Mouse (Mus musculus) midbrain, embryonic 14.5 days (tissue): Measurements from ENCODE around the gene Gm10024. TPM values are rescaled to one million over a fixed set of nuclear protein-coding genes. Genes with fewer than 3 reads are reported as not detected.
"Not testable (repeated sequence)": the region's sequence is repeated elsewhere in the genome, so short reads cannot be mapped to it uniquely, and the experiment has no call there.

ENCODE experiments used
- ATAC-seq: fragments of 200-750 bp; cut with Nextera tagmentation; 2 replicates; pipeline ENCODE4 v1.8.0; 2017; ENCODE audit warnings: moderate number of reproducible peaks, moderate library complexity; ENCODE audit not compliant: low FRiP score, low TSS enrichment
- DNase-seq: peaks from one replicate; pipeline ENCODE4 v3.0.0-alpha.2; 2015
- H3K27ac ChIP-seq: fragments of 300-500 bp; sonication (generic); replicated peaks from 2 replicates; pipeline ENCODE4 v1.5.1; 2014; ENCODE audit warnings: mild to moderate bottlenecking, low read depth, low read length, moderate library complexity
- H3K27me3 ChIP-seq: fragments of 300-500 bp; sonication (generic); 2 replicates; pipeline ENCODE4 v1.6.1; 2014; ENCODE audit warnings: low read length, control low read depth, mixed read lengths; ENCODE audit not compliant: control insufficient read depth, insufficient read depth
- H3K36me3 ChIP-seq: fragments of 300-500 bp; sonication (generic); 2 replicates; pipeline ENCODE4 v1.6.1; 2014; ENCODE audit warnings: low read length, control low read depth; ENCODE audit not compliant: control insufficient read depth, insufficient read depth
- H3K4me1 ChIP-seq: fragments of 300-500 bp; sonication (generic); 2 replicates; pipeline ENCODE4 v1.6.1; 2014; ENCODE audit warnings: mild to moderate bottlenecking, antibody characterized with exemption, low read length, control low read depth; ENCODE audit not compliant: control insufficient read depth, insufficient read depth
- H3K4me2 ChIP-seq: fragments of 300-500 bp; sonication (generic); 2 replicates; pipeline ENCODE4 v1.6.1; 2014; ENCODE audit warnings: mild to moderate bottlenecking, low read length, moderate library complexity
- H3K4me3 ChIP-seq: fragments of 300-500 bp; sonication (generic); replicated peaks from 2 replicates; pipeline ENCODE4 v1.5.1; 2014; ENCODE audit warnings: low read depth, low read length
- H3K9ac ChIP-seq: fragments of 300-500 bp; sonication (generic); replicated peaks from 2 replicates; pipeline ENCODE4 v1.6.1; 2014; ENCODE audit warnings: mild to moderate bottlenecking, low read length, moderate library complexity
- H3K9me3 ChIP-seq: fragments of 300-500 bp; sonication (generic); 2 replicates; pipeline ENCODE4 v1.6.1; 2016; ENCODE audit warnings: low read length, control low read depth, mixed read lengths; ENCODE audit not compliant: control insufficient read depth
- WGBS: fragments of 180-500 bp; shearing (Covaris S2); extraction: QIAGEN DNeasy Blood & Tissue Kit; methylation state at CpG from one replicate; pipeline ENCODE4 v1.1.7; 2014; 5-methylcytosine and 5-hydroxymethylcytosine counted together
- polyA plus RNA-seq: library from polyadenylated mRNA; unstranded; fragments of >200 nt; fragmentation: Nextera tagmentation; extraction: Ambion mirVana; gene quantifications from 2 replicates; pipeline ENCODE4 v1.2.1, GENCODE M21; 2014

Gene Gm10024
- polyA plus RNA-seq, 1 experiment from 2014 or later: not detected

DNA sequence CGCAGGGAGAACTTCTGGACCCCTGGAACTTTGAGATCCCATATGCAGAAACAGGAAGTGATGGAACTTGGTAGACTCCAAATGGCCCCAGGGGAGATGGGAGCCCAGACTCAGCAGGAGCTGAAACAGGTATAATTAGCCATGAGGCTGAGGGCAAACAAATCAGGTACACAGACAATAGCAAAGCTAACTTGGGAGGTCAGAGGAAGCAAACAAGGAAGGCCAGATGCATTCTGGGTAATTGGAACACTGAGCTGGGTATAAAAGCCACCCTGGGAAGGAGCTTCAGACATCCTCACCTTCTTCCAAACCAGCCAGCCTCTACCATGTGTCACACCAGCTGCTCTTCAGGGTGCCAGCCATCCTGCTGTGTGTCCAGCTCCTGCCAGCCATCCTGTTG lies 9.0 kb downstream of the Gm10024 start, which contains the start of gene Krtap12-1:
Krtap12-1 (plus strand) TSS at position 301 of the 400 bp plus-strand sequence.
- H3K4me2 ChIP-seq, ATAC-seq, H3K9me3 ChIP-seq, H3K4me3 ChIP-seq, H3K36me3 ChIP-seq, H3K27ac ChIP-seq, DNase-seq, H3K4me1 ChIP-seq, H3K27me3 ChIP-seq, H3K9ac ChIP-seq: not testable (repeated sequence)
- WGBS: 87% methylated on average over 1 of the region's 1 CpGs

DNA sequence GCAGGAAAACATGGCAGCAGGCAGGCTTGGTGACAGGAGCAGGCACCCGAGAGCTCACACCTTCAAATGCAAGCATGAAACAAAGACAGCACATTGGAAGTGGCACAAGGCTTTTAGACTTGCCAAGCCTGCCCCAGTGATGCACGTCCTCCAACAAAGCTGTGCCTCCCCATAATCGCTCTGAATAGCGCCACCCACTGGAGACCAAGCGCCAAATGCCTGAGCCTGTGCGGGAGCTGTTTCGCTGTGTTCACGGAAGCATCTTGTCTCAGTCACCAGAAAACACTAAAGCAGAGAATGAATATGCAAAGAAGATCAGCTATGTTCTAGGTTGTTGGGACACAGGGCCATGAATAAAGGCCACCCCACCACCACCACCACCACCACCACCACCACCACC lies 13.6 kb downstream of the Gm10024 start:
- 77% methylated on average over 8 of the region's 8 CpGs for WGBS
- no peak for DNase-seq
- Histone ChIP-seq H3K4me3 (no peak overlapping the region), H3K9ac (no peak overlapping the region), H3K4me2 (no peak overlapping the region), H3K27ac (no peak overlapping the region), H3K36me3 (no peaks in the 10 kb centered on the region), H3K27me3 (no peaks in the 10 kb centered on the region), H3K4me1 (no peaks in the 10 kb centered on the region), H3K9me3 (no peaks in the 10 kb centered on the region)
- ATAC-seq: no peak

DNA sequence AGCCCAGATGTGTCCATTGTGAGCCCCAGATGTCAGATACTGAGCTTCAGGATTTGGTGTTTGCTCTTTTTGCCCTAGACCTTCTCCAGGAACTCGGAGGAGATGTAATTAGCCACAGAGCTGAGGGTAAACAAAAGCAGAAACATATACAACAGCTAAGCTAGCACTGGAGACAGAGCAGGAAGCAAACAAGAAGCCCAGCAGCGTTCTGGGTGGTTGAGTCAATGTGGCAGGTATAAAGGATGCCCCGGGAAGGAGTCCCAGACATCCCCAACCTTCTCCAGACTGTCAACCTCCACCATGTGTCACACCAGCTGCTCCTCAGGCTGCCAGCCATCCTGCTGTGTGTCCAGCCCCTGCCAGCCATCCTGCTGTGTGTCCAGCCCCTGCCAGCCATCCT lies 14.9 kb downstream of the Gm10024 start, which contains the start of gene Gm10100:
Gm10100 (plus strand) TSS at position 301 of the 400 bp plus-strand sequence.
- Histone ChIP-seq H3K27me3 (no peaks in the 10 kb centered on the region), H3K4me1 (no peaks in the 10 kb centered on the region), H3K9ac (no peak within 1 kb of the TSS), H3K27ac (no peak within 1 kb of the TSS), H3K4me2 (no peak within 1 kb of the TSS), H3K4me3 (no peak within 1 kb of the TSS), H3K36me3 (no peaks in the 10 kb centered on the region), H3K9me3 (no peaks in the 10 kb centered on the region)
- DNase-seq: no peak
- 42% methylated on average over 3 of the region's 3 CpGs for WGBS
- no peak for ATAC-seq

- Histone ChIP-seq H3K4me2 (no peak overlapping the region), H3K4me1 (no peaks in the 10 kb centered on the region), H3K27ac (no peak overlapping the region), H3K9ac (no peak overlapping the region), H3K4me3 (no peak overlapping the region), H3K36me3 (no peaks in the 10 kb centered on the region), H3K27me3 (no peaks in the 10 kb centered on the region), H3K9me3 (no peaks in the 10 kb centered on the region)
- 69% methylated on average over 4 of the region's 4 CpGs for WGBS
- no peak for ATAC-seq
- peak; percentile 12 for DNase-seq
Measured at GRCm38 (mm10) chr10:77728280-77728679, 17.0 kb downstream of the Gm10024 start.

DNA sequence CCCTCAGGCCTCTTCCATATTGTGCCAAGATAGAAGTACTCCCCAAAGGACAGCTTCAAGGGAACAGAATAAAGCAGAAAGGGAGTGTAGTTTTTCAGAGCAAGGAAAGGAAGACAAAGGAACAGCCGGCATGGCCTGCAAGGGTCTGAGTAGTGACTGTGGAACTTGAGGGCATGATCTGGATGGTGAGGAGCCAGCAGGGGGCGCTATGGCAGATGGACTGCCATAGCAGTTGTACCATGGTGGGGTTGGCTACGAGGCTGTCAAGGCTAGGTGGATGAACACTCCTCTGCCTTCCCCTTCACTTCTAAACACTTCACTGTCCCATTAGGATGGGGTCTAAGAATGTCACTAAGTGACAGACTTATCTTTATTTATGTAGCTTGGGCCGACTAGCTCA lies 18.0 kb downstream of the Gm10024 start:
- Histone ChIP-seq H3K4me1 (no peaks in the 10 kb centered on the region), H3K36me3 (no peaks in the 10 kb centered on the region), H3K4me3 (no peak overlapping the region), H3K9ac (no peak overlapping the region), H3K27me3 (no peaks in the 10 kb centered on the region), H3K27ac (no peak overlapping the region), H3K4me2 (no peak overlapping the region), H3K9me3 (no peaks in the 10 kb centered on the region)
- ATAC-seq (no peak), DNase-seq (peak; percentile 20)
- 48% methylated on average over 4 of the region's 4 CpGs for WGBS

DNA sequence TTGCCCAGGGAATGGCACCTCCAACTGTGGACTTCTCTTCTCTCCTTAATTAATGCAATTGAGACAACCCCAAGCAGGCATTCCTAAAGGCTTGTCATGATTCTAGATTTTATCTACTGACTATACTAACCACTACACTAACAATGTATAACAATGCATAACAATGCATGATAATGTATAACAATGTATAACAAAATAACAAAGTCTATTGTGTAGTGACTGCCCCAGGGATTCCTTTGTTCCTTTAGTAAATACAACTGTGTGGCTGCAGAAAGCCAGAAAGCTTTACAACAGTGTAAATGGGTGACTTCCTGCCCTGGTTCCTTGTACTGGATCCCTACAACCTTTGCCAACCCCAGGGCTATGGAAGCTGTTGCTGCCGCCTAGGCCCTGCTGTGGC lies 24.7 kb downstream of the Gm10024 start:
- DNase-seq: no peak
- no peaks in the 10 kb centered on the region for H3K4me1 ChIP-seq
- H3K9ac ChIP-seq: no peak overlapping the region
- no peaks in the 10 kb centered on the region for H3K36me3 ChIP-seq
- no peak overlapping the region for H3K4me3 ChIP-seq
- no peaks in the 10 kb centered on the region for H3K9me3 ChIP-seq
- WGBS: 90% methylated on average over 1 of the region's 1 CpGs
- no peaks in the 10 kb centered on the region for H3K27me3 ChIP-seq
- no peak for ATAC-seq
- H3K4me2 ChIP-seq: no peak overlapping the region
- H3K27ac ChIP-seq: no peak overlapping the region

DNA sequence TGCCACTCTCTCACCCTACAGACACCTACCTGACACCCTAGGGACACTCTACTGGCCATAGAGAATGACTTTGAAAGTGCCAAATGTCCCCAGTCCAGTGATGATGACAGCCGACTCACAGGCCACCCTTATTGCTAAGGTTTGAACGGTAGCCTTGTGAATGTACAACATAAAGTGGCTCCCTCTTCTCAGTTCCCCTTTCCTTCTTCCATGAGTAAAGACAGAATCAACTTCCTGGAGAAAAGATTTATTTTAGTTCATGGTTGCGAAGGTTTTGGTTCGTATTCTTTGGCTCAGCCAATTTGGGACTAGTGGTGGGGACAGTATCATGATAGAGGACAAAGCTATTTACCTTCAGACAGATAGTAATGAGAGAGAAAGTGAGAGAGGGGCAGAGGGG lies 27.7 kb downstream of the Gm10024 start:
- H3K36me3 ChIP-seq: no peaks in the 10 kb centered on the region
- H3K9ac ChIP-seq: no peak overlapping the region
- no peaks in the 10 kb centered on the region for H3K9me3 ChIP-seq
- H3K4me2 ChIP-seq: no peak overlapping the region
- H3K27ac ChIP-seq: no peak overlapping the region
- H3K4me3 ChIP-seq: no peak overlapping the region
- DNase-seq (no peak), ATAC-seq (no peak)
- no peaks in the 10 kb centered on the region for H3K27me3 ChIP-seq
- no peaks in the 10 kb centered on the region for H3K4me1 ChIP-seq
- WGBS: 92% methylated on average over 4 of the region's 4 CpGs

- not testable (repeated sequence) for H3K4me1 ChIP-seq, H3K4me3 ChIP-seq, H3K27me3 ChIP-seq, H3K9ac ChIP-seq, H3K9me3 ChIP-seq, ATAC-seq, DNase-seq, H3K36me3 ChIP-seq, H3K4me2 ChIP-seq, H3K27ac ChIP-seq
- WGBS: 58% methylated on average over 4 of the region's 5 CpGs
Measured at GRCm38 (mm10) chr10:77741924-77742688, 30.8 kb downstream of the Gm10024 start, which contains the start of gene Gm18596. Gene Gm18596 (minus strand): TSS chr10:77742638.

DNA sequence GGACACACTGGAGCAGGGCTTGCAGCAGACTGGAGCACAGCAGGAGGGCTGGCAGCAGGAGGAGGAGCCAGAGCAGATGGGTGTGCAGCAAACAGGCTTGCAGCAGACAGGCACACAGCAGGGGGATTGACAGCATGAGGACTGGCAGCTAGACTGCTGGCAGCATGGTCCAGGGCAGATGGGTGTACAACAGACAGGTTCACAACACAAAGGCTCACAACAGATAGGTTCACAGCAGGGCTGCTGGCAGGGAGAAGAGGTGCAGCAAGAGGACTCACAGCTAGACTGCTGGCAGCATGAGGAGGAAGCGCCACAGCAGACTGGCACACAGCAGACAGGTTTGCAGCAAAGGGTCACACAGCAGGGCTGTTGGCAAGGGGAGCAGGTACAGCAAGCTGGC lies 39.4 kb downstream of the Gm10024 start:
- H3K4me2 ChIP-seq, H3K4me1 ChIP-seq, H3K27ac ChIP-seq, H3K27me3 ChIP-seq, H3K4me3 ChIP-seq, H3K9ac ChIP-seq, H3K36me3 ChIP-seq, H3K9me3 ChIP-seq, DNase-seq, ATAC-seq: not testable (repeated sequence)
- 90% methylated on average over 1 of the region's 1 CpGs for WGBS
